In the genomic region with DNA sequence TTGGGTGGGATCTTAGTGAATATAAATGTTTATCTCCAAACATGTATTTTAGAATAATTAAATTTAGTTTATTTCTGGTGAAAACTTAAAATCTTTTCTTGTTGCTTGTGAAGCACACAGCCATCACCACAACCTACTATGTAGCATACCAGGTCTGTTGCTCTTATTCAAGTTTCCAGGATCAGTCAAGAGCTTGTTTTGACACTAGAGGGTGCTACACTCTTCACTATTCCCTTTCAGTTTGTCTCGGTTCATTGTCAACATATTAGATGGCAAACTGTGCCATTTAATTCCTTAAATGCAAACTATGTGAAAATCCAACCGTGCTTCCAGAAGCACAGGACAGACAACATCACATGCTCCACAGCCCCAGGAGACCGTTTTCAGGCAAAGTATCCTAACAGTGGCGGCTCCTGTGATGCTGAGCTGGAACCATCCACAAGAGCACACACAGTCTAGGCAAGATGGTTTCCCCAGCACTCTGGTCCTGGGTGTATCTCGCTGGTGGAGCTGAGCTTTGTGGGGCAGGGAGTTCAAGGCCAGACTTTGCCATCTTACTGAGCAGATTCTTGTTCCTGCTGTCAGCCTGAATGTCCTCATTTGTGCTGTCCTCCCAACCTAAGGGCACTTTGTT, we compare ENCODE assay signal across 9 mouse cellular contexts. TPM values are rescaled to one million over a fixed set of nuclear protein-coding genes. Genes with fewer than 3 reads are reported as not detected.
DNase-seq lines count a peak whose midpoint lies in the region; ATAC-seq and TF ChIP-seq lines count a peak whose summit lies in the region.
"Had no signal": no experiment of that assay in that cellular context is flagged by ENCODE, and none has a peak within 500 bp of the region (broad histone marks: within the 10 kb centered on the region; RNA-seq: fewer than 3 reads in every experiment).

No protein-coding gene starts in this region.

- H3K36me3 ChIP-seq in intestine, embryonic 14.5 days (ENCODE audit: control insufficient read depth, insufficient read depth, low read length) = peaks cover 28% of the 10 kb centered on the region
- H3K36me3 ChIP-seq in intestine, embryonic 16.5 days (ENCODE audit: control insufficient read depth, insufficient read depth, low read length) = no peaks in the 10 kb centered on the region
- H3K36me3 ChIP-seq in MEL (ENCODE audit: control insufficient read depth in 1 of 2, insufficient read depth in 2 of 2, low read length in 2 of 2) = no peaks in the 10 kb centered on the region; a peak in 1 of 4 replicates
- H3K36me3 ChIP-seq in heart, embryonic 11.5 days (ENCODE audit: control insufficient read depth, insufficient read depth, low read length) = peaks cover 10% of the 10 kb centered on the region

- TF ChIP-seq RAD21 in MEL (IDR thresholded peaks at IDR 0.05; ENCODE audit: low read depth, low read length) = peak; percentile 62

- H3K4me2 ChIP-seq in intestine, embryonic 14.5 days (ENCODE audit: low read length) = no peak overlapping the region
- H3K4me2 ChIP-seq in intestine, embryonic 16.5 days (ENCODE audit: low read depth, low read length) = no peak overlapping the region
- H3K4me2 ChIP-seq in heart, embryonic 11.5 days = no peak overlapping the region
- H3K4me2 ChIP-seq: midbrain, embryonic 12.5 days had no signal

- H3K9ac ChIP-seq in intestine, embryonic 14.5 days (ENCODE audit: low read length) = no peak overlapping the region
- no peak overlapping the region for H3K9ac ChIP-seq in intestine, embryonic 16.5 days (ENCODE audit: low read depth, low read length)
- H3K9ac ChIP-seq in MEL (ENCODE audit: control insufficient read depth, low read depth, low read length, poor library complexity, severe bottlenecking) = no peak overlapping the region
- 0 out of 2 replicates have a peak overlapping the region, but pooled peaks have one; percentile 30 for H3K9ac ChIP-seq in heart, embryonic 11.5 days (ENCODE audit: low read depth, low read length)
- H3K9ac ChIP-seq: midbrain, embryonic 12.5 days had no signal

- H3K4me3 ChIP-seq in intestine, embryonic 14.5 days (ENCODE audit: low read depth, low read length) = no peak overlapping the region
- no peak overlapping the region for H3K4me3 ChIP-seq in intestine, embryonic 16.5 days (ENCODE audit: low read length)
- no peak overlapping the region for H3K4me3 ChIP-seq in MEL (ENCODE audit: control insufficient read depth in 1 of 2, insufficient read depth in 1 of 2, low read depth in 2 of 2, low read length in 2 of 2)
- no peak overlapping the region for H3K4me3 ChIP-seq in heart, embryonic 11.5 days (ENCODE audit: low read depth, low read length)
- H3K4me3 ChIP-seq: midbrain, embryonic 12.5 days had no signal

- ATAC-seq in intestine, embryonic 14.5 days (replicated peaks; ENCODE audit: low FRiP score, low TSS enrichment, low read depth) = peak; percentile 49
- no peak for ATAC-seq in intestine, embryonic 16.5 days
- ATAC-seq in heart, embryonic 11.5 days (replicated peaks; ENCODE audit: insufficient number of reproducible peaks, low FRiP score, low TSS enrichment) = no peak

- TF ChIP-seq CTCF in MEL (IDR thresholded peaks at IDR 0.05 in 2 of 3, conservative IDR thresholded peaks at IDR 0.05 in 1 of 3; ENCODE audit: control insufficient read depth in 1 of 3, insufficient read depth in 1 of 3, low read depth in 2 of 3, low read length in 3 of 3, poor library complexity in 1 of 3, severe bottlenecking in 1 of 3) = peak; percentile 13 to 76 (median 46); a peak in 4 of 6 replicates

- no peak for DNase-seq in intestine, embryonic 14.5 days (ENCODE audit: low spot score)
- DNase-seq in A20 (ENCODE audit: low read depth, low spot score) (peak; percentile 48), MEL (ENCODE audit: low read depth, low spot score) (peak; percentile 57)
- DNase-seq in naive thymus-derived CD4-positive, alpha-beta T cell, adult 2 months (ENCODE audit: low read depth) = peak; percentile 55
- DNase-seq in adrenal gland, postnatal 10 days = no peak
- DNase-seq in right cerebral cortex, postnatal 4 days = no peak

- no peaks in the 10 kb centered on the region for H3K9me3 ChIP-seq in intestine, embryonic 14.5 days (ENCODE audit: control insufficient read depth, low read length)
- H3K9me3 ChIP-seq in intestine, embryonic 16.5 days (ENCODE audit: control insufficient read depth, low read length) = no peaks in the 10 kb centered on the region
- no peaks in the 10 kb centered on the region for H3K9me3 ChIP-seq in MEL (replicated peaks; ENCODE audit: insufficient read depth, low read length)
- H3K9me3 ChIP-seq in heart, embryonic 11.5 days (replicated peaks; ENCODE audit: control insufficient read depth, low read length) = no peaks in the 10 kb centered on the region
- H3K9me3 ChIP-seq: midbrain, embryonic 12.5 days had no signal

- 45% methylated on average over 5 of the region's 5 CpGs for WGBS in intestine, embryonic 14.5 days
- 37% methylated on average over 5 of the region's 5 CpGs for WGBS in intestine, embryonic 16.5 days
- 52% methylated on average over 5 of the region's 5 CpGs for WGBS in heart, embryonic 11.5 days (ENCODE audit: insufficient replicate concordance)

- no peak for TF ChIP-seq EP300 in MEL (IDR thresholded peaks at IDR 0.05; ENCODE audit: low read depth in 1 of 2, low read length in 2 of 2)

- no peaks in the 10 kb centered on the region for H3K79me2 ChIP-seq in MEL (ENCODE audit: control insufficient read depth, insufficient read depth, low read length, poor library complexity)

- H3K27me3 ChIP-seq in intestine, embryonic 14.5 days (replicated peaks; ENCODE audit: control insufficient read depth, insufficient read depth, low read length) = no peaks in the 10 kb centered on the region
- H3K27me3 ChIP-seq in intestine, embryonic 16.5 days (replicated peaks; ENCODE audit: control insufficient read depth, insufficient read depth, low read length) = no peaks in the 10 kb centered on the region
- H3K27me3 ChIP-seq in MEL (ENCODE audit: control insufficient read depth in 1 of 2, insufficient read depth in 2 of 2, low read length in 2 of 2) = no peaks in the 10 kb centered on the region
- peaks cover 15% of the 10 kb centered on the region; the same call in 1 of the 2 replicates for H3K27me3 ChIP-seq in heart, embryonic 11.5 days (ENCODE audit: control insufficient read depth, insufficient read depth, low read length)
- H3K27me3 ChIP-seq: midbrain, embryonic 12.5 days had no signal

- no peak for TF ChIP-seq POLR2A in MEL (IDR thresholded peaks at IDR 0.05; ENCODE audit: control insufficient read depth in 1 of 2, insufficient read depth in 1 of 2, low read depth in 1 of 2, low read length in 2 of 2, poor library complexity in 1 of 2)

- peaks cover 8% of the 10 kb centered on the region; the same call in 1 of the 2 replicates for H3K4me1 ChIP-seq in intestine, embryonic 14.5 days (replicated peaks; ENCODE audit: control insufficient read depth, insufficient read depth, low read length)
- peaks cover 8% of the 10 kb centered on the region for H3K4me1 ChIP-seq in intestine, embryonic 16.5 days (ENCODE audit: control insufficient read depth, insufficient read depth, low read length)
- H3K4me1 ChIP-seq in MEL (ENCODE audit: control insufficient read depth in 1 of 2, insufficient read depth in 2 of 2, low read length in 2 of 2) = no peaks in the 10 kb centered on the region
- 0 out of 2 replicates have a peak, but pooled peaks cover 3% of the 10 kb centered on the region for H3K4me1 ChIP-seq in heart, embryonic 11.5 days (ENCODE audit: control insufficient read depth, insufficient read depth, low read length)
- H3K4me1 ChIP-seq: midbrain, embryonic 12.5 days had no signal

- no peak overlapping the region for H3K27ac ChIP-seq in intestine, embryonic 14.5 days (ENCODE audit: low read depth)
- no peak overlapping the region for H3K27ac ChIP-seq in intestine, embryonic 16.5 days (ENCODE audit: low read length)
- H3K27ac ChIP-seq in MEL (ENCODE audit: control insufficient read depth, low read depth, low read length) = no peak overlapping the region
- H3K27ac ChIP-seq in heart, embryonic 11.5 days (ENCODE audit: low read depth, low read length) = no peak overlapping the region; the same call in 1 of the 2 replicates
- H3K27ac ChIP-seq: midbrain, embryonic 12.5 days had no signal

RNA-seq across cellular contexts. Expression of a gene that starts 11.6 kb away (rescaled TPM):
- 311 and 312 TPM in 2 replicates for polyA plus RNA-seq in intestine, embryonic 14.5 days (2014; fragmentation: Nextera tagmentation; extraction: Ambion mirVana)
- polyA plus RNA-seq in intestine, embryonic 16.5 days (2015; fragmentation: Nextera tagmentation; extraction: Ambion mirVana) = 215 and 233 TPM in 2 replicates
- 235 and 259 TPM in 2 replicates for total RNA-seq in MEL (2012; rRNA removed)
- 100 to 1,000 TPM in 1 of 2 experiments, not detected in 1; 238 TPM for polyA plus RNA-seq in MEL (2012; ENCODE audit: insufficient read depth in 1 of 2, insufficient read length in 2 of 2, low read depth in 1 of 2, low replicate concordance in 2 of 2, missing spikeins in 1 of 2)
- 196 and 209 TPM in 2 replicates for polyA plus RNA-seq in heart, embryonic 11.5 days (2014; fragmentation: Nextera tagmentation; extraction: Ambion mirVana)
- 10 to 100 TPM; 46.1 to 54.1 TPM for total RNA-seq in adrenal gland, postnatal 10 days (2021)

RNA-seq across cellular contexts. Expression of a gene that starts 11.7 kb away (rescaled TPM):
- polyA plus RNA-seq in intestine, embryonic 14.5 days (2014; fragmentation: Nextera tagmentation; extraction: Ambion mirVana) = 16.4 and 18.9 TPM in 2 replicates
- polyA plus RNA-seq in intestine, embryonic 16.5 days (2015; fragmentation: Nextera tagmentation; extraction: Ambion mirVana) = 14.9 and 15.7 TPM in 2 replicates
- total RNA-seq in MEL (2012; rRNA removed) = 12.6 and 15.3 TPM in 2 replicates
- 10 to 100 TPM in 1 of 2 experiments, not detected in 1; 15.5 TPM for polyA plus RNA-seq in MEL (2012; ENCODE audit: insufficient read depth in 1 of 2, insufficient read length in 2 of 2, low read depth in 1 of 2, low replicate concordance in 2 of 2, missing spikeins in 1 of 2)
- polyA plus RNA-seq in heart, embryonic 11.5 days (2014; fragmentation: Nextera tagmentation; extraction: Ambion mirVana) = 9.4 and 10.6 TPM in 2 replicates
- total RNA-seq in adrenal gland, postnatal 10 days (2021) = 10 to 100 TPM; 12.1 to 14.4 TPM

RNA-seq across cellular contexts. Expression of a gene that starts 53.8 kb away (rescaled TPM):
- 45.4 and 48.3 TPM in 2 replicates for polyA plus RNA-seq in intestine, embryonic 14.5 days (2014; fragmentation: Nextera tagmentation; extraction: Ambion mirVana)
- 35.5 and 35.7 TPM in 2 replicates for polyA plus RNA-seq in intestine, embryonic 16.5 days (2015; fragmentation: Nextera tagmentation; extraction: Ambion mirVana)
- 17.0 and 22.3 TPM in 2 replicates for total RNA-seq in MEL (2012; rRNA removed)
- 10 to 100 TPM in 1 of 2 experiments, not detected in 1; 23.7 TPM for polyA plus RNA-seq in MEL (2012; ENCODE audit: insufficient read depth in 1 of 2, insufficient read length in 2 of 2, low read depth in 1 of 2, low replicate concordance in 2 of 2, missing spikeins in 1 of 2)
- polyA plus RNA-seq in heart, embryonic 11.5 days (2014; fragmentation: Nextera tagmentation; extraction: Ambion mirVana) = 29.1 and 34.3 TPM in 2 replicates
- 10 to 100 TPM; 25.6 to 35.3 TPM for total RNA-seq in adrenal gland, postnatal 10 days (2021)

RNA-seq across cellular contexts. Expression of a gene that starts 54.0 kb away (rescaled TPM):
- polyA plus RNA-seq in intestine, embryonic 14.5 days (2014; fragmentation: Nextera tagmentation; extraction: Ambion mirVana) = 37.7 and 38.5 TPM in 2 replicates
- 38.9 and 43.2 TPM in 2 replicates for polyA plus RNA-seq in intestine, embryonic 16.5 days (2015; fragmentation: Nextera tagmentation; extraction: Ambion mirVana)
- 43.5 and 54.8 TPM in 2 replicates for total RNA-seq in MEL (2012; rRNA removed)
- 10 to 100 TPM in 1 of 2 experiments, not detected in 1; 38.5 TPM for polyA plus RNA-seq in MEL (2012; ENCODE audit: insufficient read depth in 1 of 2, insufficient read length in 2 of 2, low read depth in 1 of 2, low replicate concordance in 2 of 2, missing spikeins in 1 of 2)
- polyA plus RNA-seq in heart, embryonic 11.5 days (2014; fragmentation: Nextera tagmentation; extraction: Ambion mirVana) = 32.8 and 33.4 TPM in 2 replicates
- 10 to 100 TPM; 15.7 to 16.4 TPM for total RNA-seq in adrenal gland, postnatal 10 days (2021)

Comparison
In these comparisons a context has a peak if more than half of its experiments do, and no peak if none do; other contexts are left out.
1. DNase-seq: peak in A20 (single experiment), MEL (single experiment) and naive thymus-derived CD4-positive, alpha-beta T cell, adult 2 months (single experiment); none in intestine, embryonic 14.5 days (single experiment), adrenal gland, postnatal 10 days (single experiment) and right cerebral cortex, postnatal 4 days (single experiment).